Mouse (Mus musculus) hindbrain, postnatal 0 days (tissue): ENCODE results near the gene Ppara. TPM values are rescaled to one million over a fixed set of nuclear protein-coding genes. Genes with fewer than 3 reads are reported as not detected.

Experiments
- ATAC-seq: fragments of 200-750 bp; cut with Nextera tagmentation; 2 replicates; pipeline ENCODE4 v1.8.0; 2017; ENCODE audit warnings: mild to moderate bottlenecking, moderate TSS enrichment, moderate library complexity
- DNase-seq: peaks from one replicate; pipeline ENCODE4 v3.0.0-alpha.2; 2015; ENCODE audit warnings: low spot score
- H3K27ac ChIP-seq: fragments of 300-500 bp; sonication (generic); 2 replicates; pipeline ENCODE4 v1.5.1; 2014; ENCODE audit warnings: mild to moderate bottlenecking
- H3K27me3 ChIP-seq: fragments of 300-500 bp; sonication (generic); 2 replicates; pipeline ENCODE4 v1.6.1; 2014; ENCODE audit warnings: low read length, mixed read lengths; ENCODE audit not compliant: insufficient read depth
- H3K36me3 ChIP-seq: fragments of 300-500 bp; sonication (generic); 2 replicates; pipeline ENCODE4 v1.6.1; 2014; ENCODE audit warnings: low read length, mixed read lengths; ENCODE audit not compliant: insufficient read depth
- H3K4me1 ChIP-seq: fragments of 300-500 bp; sonication (generic); 2 replicates; pipeline ENCODE4 v1.6.1; 2014; ENCODE audit warnings: antibody characterized with exemption, low read length, mixed read lengths; ENCODE audit not compliant: insufficient read depth
- H3K4me2 ChIP-seq: fragments of 300-500 bp; sonication (generic); 2 replicates; pipeline ENCODE4 v1.6.1; 2014; ENCODE audit warnings: low read depth, mild to moderate bottlenecking, low read length, moderate library complexity, mixed read lengths
- H3K4me3 ChIP-seq: fragments of 300-500 bp; sonication (generic); 2 replicates; pipeline ENCODE4 v1.5.1; 2014; ENCODE audit warnings: low read length
- H3K9ac ChIP-seq: fragments of 300-500 bp; sonication (generic); replicated peaks from 2 replicates; pipeline ENCODE4 v1.6.1; 2014; ENCODE audit warnings: mild to moderate bottlenecking, low read length, moderate library complexity, mixed read lengths
- H3K9me3 ChIP-seq: fragments of 300-500 bp; sonication (generic); 2 replicates; pipeline ENCODE4 v1.6.1; 2016; ENCODE audit warnings: low read length, mixed read lengths
- CTCF ChIP-seq: IDR thresholded peaks from 2 replicates; pipeline ENCODE4 v1.5.1; 2016; ENCODE audit warnings: antibody characterized with exemption, control low read depth, low read depth
- WGBS: fragments of 180-500 bp; shearing (Covaris S2); extraction: QIAGEN DNeasy Blood & Tissue Kit; methylation state at CpG from one replicate; pipeline ENCODE4 v1.1.7; 2014; 5-methylcytosine and 5-hydroxymethylcytosine counted together
- polyA plus RNA-seq: library from polyadenylated mRNA; unstranded; fragments of >200 nt; fragmentation: Nextera tagmentation; extraction: Ambion mirVana; gene quantifications from 2 replicates; pipeline ENCODE4 v1.2.1, GENCODE M21; 2015
- total RNA-seq: library from RNA; depleted of rRNA; stranded (reverse); fragments of >200 nt; gene quantifications from 2 replicates; pipeline ENCODE4 v1.2.3, GENCODE M21; 2014

Ppara gene
- total and polyA plus RNA-seq, 2 experiments from 2014 or later = 1.9 to 6.6 TPM

DNA sequence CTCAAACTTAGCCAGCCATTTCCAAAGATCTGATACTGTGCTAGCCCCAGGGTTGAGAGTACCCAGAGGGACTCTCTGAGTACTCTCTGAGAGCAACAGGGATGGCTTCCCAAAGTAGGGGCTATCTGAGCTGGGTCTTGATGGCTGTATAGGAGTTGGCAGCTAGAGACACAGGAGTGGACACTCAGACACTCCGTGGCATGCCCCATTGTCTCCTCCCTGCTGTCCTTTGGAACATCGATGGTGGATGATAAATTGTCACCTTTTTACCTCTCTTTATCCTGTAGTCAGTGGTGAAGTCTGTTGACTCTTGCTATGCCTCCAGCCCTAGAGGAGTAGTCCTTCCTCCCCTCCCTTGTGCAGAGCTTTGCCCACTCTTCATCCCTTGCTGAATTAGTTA lies 26.6 kb upstream of the Ppara start:
- no peaks in the 10 kb centered on the region for H3K27me3 ChIP-seq
- 68% methylated on average over 2 of the region's 2 CpGs for WGBS
- no peak overlapping the region for H3K4me2 ChIP-seq
- no peak for ATAC-seq
- no peaks in the 10 kb centered on the region for H3K4me1 ChIP-seq
- H3K4me3 ChIP-seq = no peak overlapping the region
- peaks cover 39% of the 10 kb centered on the region; the same call in 1 of the 2 replicates for H3K36me3 ChIP-seq
- H3K27ac ChIP-seq = peak overlapping the region; percentile 80; the same call in 1 of the 2 replicates
- H3K9ac ChIP-seq = no peak overlapping the region
- DNase-seq = no peak
- no peak for TF ChIP-seq CTCF
- H3K9me3 ChIP-seq = no peaks in the 10 kb centered on the region

DNA sequence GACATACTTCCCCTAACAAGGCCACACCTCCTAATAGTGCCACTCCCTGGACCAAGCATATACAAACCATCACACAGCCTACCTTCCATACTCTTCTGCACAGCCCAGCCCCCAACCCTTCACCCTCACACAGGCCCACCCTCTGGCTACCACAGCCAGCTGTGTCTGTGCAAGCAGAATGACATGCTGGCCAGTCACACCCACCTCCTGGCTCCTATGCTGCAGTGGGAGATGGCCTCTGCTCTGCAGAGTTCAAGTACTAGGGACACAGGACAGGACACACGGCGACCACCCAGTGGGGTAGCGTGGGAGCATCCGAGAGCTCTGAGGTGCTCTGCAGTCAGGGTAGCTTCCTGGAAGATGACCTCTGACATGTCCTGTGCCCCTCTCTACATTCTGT lies 25.9 kb upstream of the Ppara start:
- H3K27ac ChIP-seq = peak overlapping the region; percentile 80; the same call in 1 of the 2 replicates
- WGBS = 71% methylated on average over 4 of the region's 4 CpGs
- DNase-seq (no peak), ATAC-seq (peak; percentile 25)
- H3K9me3 ChIP-seq = no peaks in the 10 kb centered on the region
- no peak for TF ChIP-seq CTCF
- H3K9ac ChIP-seq = no peak overlapping the region
- no peak overlapping the region for H3K4me3 ChIP-seq
- H3K36me3 ChIP-seq = peaks cover 37% of the 10 kb centered on the region; the same call in 1 of the 2 replicates
- H3K4me2 ChIP-seq = no peak overlapping the region
- H3K4me1 ChIP-seq = no peaks in the 10 kb centered on the region
- no peaks in the 10 kb centered on the region for H3K27me3 ChIP-seq

DNA sequence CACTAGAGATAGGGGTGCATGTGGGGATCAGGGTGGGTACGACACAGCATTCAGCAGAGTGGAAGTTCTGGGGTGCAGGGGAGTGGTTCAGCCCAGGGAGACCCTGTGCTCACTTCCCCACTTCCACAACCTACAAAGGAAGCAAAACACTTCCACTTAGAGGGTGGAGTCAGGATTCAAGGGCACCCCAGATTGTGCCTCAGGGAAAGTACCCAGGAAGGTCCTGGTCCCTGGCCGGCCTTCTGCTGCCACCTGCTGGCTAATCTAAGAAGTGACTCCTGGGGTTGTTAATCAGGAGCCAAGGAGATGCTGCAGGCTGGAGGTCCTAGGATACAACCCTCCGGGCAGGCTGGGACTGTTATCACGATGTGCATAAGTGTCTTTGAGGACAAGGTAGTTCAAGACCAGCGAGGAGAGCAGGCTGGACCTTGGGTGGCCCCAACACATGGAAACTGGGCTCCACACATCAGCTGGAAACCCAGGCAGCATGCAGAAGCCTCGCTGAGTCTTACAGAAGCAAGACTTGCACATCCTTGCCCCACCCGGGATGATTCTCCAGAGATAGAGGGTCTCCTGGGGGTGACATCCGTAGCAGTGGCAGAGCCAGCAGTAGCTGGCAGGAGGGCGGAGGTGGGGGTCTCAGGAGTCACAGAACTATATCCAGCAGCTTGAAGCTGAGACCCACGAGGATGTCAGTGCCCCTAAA lies 25.4 kb upstream of the Ppara start:
- no peaks in the 10 kb centered on the region for H3K9me3 ChIP-seq
- H3K4me1 ChIP-seq = no peaks in the 10 kb centered on the region
- peak; percentile 97 for TF ChIP-seq CTCF
- WGBS = 29% methylated on average over 10 of the region's 10 CpGs
- ATAC-seq (peak; percentile 52), DNase-seq (peak; percentile 80)
- H3K4me3 ChIP-seq = no peak overlapping the region
- peaks cover 32% of the 10 kb centered on the region; the same call in 1 of the 2 replicates for H3K36me3 ChIP-seq
- no peaks in the 10 kb centered on the region for H3K27me3 ChIP-seq
- 0 out of 2 replicates have a peak overlapping the region, but pooled peaks have one; percentile 43 for H3K9ac ChIP-seq
- peak overlapping the region; percentile 80 for H3K27ac ChIP-seq
- no peak overlapping the region for H3K4me2 ChIP-seq

DNA sequence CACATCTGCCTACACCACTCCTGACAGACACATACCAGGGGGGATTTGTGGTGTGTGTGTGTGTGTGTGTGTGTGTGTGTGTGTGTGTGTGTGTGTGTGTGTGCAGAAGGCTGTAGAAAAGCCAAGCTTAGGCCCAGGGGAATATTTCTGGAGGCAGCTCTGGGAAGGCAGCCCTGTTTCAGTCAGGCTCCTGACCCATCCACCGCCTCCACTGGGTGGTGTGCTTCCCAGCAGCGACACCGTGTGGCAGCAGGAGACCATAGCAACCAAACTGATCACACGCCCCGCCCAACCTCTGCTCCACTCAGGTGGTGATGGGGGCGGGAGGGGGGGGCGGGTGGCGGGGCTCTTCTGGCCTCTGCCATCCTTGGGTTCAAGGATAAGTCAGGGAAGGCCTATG lies 24.6 kb upstream of the Ppara start:
- Histone ChIP-seq H3K4me2 (no peak overlapping the region), H3K27me3 (no peaks in the 10 kb centered on the region), H3K4me3 (no peak overlapping the region), H3K36me3 (peaks cover 24% of the 10 kb centered on the region; the same call in 1 of the 2 replicates), H3K9me3 (no peaks in the 10 kb centered on the region), H3K4me1 (no peaks in the 10 kb centered on the region), H3K27ac (peak overlapping the region; percentile 80), H3K9ac (no peak overlapping the region)
- peak; percentile 87 for TF ChIP-seq CTCF
- ATAC-seq (peak; percentile 70), DNase-seq (peak; percentile 93)
- WGBS = 3% methylated on average over 5 of the region's 8 CpGs

DNA sequence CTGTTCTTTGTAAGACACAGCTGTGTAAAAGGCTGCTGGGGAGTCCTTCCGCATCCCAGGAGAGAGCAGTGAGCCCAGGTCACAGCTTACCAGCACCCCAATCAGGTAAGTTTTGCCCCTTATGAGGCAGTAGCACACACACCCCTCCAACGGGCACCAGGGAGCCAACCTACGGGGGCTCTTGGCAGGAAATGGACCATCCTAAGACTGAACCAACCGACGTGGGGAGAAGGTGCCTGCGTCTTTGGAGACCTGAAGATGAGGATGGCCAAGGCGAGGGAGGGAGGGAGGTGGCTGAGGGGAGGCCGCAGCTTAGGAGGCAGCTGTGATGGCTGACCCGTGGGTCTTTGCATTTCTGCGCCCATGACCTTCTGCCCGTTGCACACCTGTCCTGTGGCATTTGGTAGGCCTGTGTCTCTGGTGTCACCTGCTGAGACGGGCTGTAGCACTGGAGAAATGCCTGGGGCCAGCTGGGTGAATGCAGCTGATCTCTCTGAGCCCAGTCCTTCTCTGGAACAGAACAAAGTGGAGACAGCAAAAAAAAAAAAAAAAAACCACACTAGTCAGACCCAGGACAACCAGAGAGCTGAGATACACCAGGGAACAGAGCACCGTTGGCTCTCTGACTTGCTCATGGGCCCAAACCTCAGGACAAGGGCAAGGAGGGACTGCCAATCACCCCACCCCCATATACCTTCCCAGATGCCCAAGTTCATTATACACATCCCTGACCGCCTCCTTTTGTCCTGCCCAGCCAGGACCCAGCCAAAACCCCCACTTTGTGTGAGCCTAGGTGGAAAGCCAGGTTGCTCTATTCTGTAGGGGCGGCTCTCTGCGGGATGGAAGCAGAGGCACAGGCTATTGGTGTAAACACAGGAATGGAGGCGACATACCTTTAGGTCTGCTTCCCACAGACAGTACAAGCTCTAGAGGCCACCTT lies 23.9 kb upstream of the Ppara start:
- DNase-seq (no peak), ATAC-seq (no peak)
- Histone ChIP-seq H3K4me1 (no peaks in the 10 kb centered on the region), H3K36me3 (peaks cover 18% of the 10 kb centered on the region; the same call in 1 of the 2 replicates), H3K27ac (no peak overlapping the region), H3K4me2 (no peak overlapping the region), H3K27me3 (no peaks in the 10 kb centered on the region), H3K9ac (0 out of 2 replicates have a peak overlapping the region, but pooled peaks have one; percentile 5), H3K9me3 (no peaks in the 10 kb centered on the region), H3K4me3 (no peak overlapping the region)
- TF ChIP-seq CTCF = no peak
- 79% methylated on average over 17 of the region's 17 CpGs for WGBS

DNA sequence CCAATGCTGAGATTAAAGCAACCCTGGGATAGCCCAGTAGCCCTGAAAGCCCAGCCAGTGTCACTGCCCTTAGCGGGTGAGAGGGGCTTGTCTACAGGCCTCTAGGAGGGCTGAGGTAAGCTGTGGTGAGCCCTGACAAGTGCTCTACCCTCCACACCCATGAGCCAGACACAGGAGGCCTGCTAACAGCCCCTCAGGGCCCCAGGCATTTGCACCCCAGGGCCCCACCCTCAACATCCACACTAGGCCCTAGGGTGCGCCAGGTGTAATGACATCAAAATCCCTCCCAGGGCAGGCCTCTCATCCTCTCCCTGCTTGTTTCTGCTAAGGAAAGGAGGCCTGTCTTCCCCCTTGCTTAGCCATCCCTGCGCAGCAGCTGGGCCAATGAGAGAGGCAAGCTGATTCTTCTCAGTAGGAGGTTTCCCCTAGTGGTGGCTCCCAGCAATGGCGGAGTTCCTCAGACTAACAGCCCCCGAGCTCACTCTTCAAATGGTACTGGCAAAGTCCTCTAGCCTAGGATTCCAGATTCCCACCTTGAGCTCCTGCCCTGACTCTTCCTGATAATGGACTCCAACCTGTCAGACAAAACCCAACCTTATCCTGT lies 22.1 kb upstream of the Ppara start:
- no peak overlapping the region for H3K4me3 ChIP-seq
- H3K27ac ChIP-seq = no peak overlapping the region
- ATAC-seq (no peak), DNase-seq (peak; percentile 82)
- no peaks in the 10 kb centered on the region for H3K9me3 ChIP-seq
- H3K4me2 ChIP-seq = no peak overlapping the region
- H3K36me3 ChIP-seq = peaks cover under 1% of the 10 kb centered on the region; the same call in 1 of the 2 replicates
- TF ChIP-seq CTCF = peak; percentile 80
- 47% methylated on average over 5 of the region's 5 CpGs for WGBS
- H3K4me1 ChIP-seq = no peaks in the 10 kb centered on the region
- H3K27me3 ChIP-seq = no peaks in the 10 kb centered on the region
- no peak overlapping the region for H3K9ac ChIP-seq
